Mouse (Mus musculus) heart, postnatal 36 days (tissue): ENCODE data around the gene Chrne. TPM values are rescaled to one million over a fixed set of nuclear protein-coding genes. Genes with fewer than 3 reads are reported as not detected.
"Not testable (repeated sequence)": the region's sequence is repeated elsewhere in the genome, so short reads cannot be mapped to it uniquely, and the experiment has no call there.

Experiments
- DNase-seq, 2 experiments: peaks; one replicate each; pipeline ENCODE4 v3.0.0; 2021 to 2022
- intact Hi-C: fragments of 180-260 bp; cut with DNase I; formaldehyde crosslinking; loops from one replicate; pipeline ENCODE4 v1.15.1; 2025
- total RNA-seq, 2 experiments: library from RNA; stranded (reverse); gene quantifications; 2 replicates each; pipeline ENCODE4 v1.2.3; 2021

Gene Chrne
- total RNA-seq, 2 experiments from 2014 or later: not detected

DNA sequence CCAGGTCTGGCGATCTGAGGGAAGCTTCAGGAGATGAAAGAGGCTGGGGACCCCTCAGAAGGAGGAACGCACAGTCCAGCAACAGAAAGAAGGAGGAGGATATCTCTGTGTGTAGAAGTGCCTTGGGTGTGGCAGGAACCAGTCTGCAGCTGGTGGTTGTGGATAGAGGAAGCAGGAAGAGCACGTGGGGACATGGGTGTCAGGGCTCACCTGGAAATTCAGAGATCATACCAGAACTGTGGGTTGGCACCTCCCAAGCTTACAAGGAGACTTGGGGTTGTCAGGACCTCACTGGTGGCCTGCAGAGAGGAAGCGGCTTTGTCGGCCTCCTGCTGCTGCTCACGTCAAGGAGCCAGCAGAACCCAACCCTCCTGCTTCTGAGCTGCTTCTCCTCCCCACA, 21.7 kb downstream of the Chrne start:
- DNase-seq: no peak
- intact Hi-C loops: no loop called here

DNA sequence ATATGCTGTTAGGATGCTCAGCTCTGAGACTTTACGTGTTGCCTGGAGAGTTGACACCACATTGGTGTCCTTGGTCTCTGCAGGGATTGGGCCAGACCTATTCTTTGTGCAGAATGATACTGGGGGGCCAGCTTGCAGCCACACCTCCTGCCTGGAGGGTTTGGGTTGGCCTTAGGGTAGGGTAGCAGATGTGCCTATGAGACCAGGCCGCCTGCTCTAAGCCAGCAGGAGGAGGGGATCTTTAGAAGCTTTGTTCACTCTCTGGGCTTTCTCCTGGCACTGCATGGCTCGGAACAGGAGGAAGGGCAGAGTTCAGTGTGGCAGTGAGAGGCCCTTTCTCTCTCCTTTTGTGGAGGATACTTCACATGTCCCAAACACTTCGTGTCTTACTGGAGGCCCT, 22.9 kb downstream of the Chrne start:
- intact Hi-C loops: no loop called here
- no peak for DNase-seq

DNA sequence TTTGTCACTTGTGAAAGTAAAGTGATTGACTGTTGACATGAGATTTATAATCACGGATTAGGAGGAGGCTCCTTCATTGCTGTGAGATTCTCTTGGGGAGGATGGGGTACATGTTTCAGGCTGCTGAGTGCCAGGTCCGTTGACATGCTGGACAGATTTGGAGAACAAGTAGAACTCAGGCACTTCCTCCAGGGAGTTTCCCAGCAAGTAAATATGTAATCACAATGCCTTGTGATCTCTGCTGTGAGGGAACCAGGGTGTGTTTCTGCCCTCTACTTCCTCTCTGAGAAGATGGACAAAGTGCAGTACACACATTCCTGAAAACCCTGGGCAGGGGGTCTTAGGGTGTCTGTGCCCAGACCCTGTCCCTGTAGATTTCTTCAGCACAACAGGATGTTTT, 23.4 kb downstream of the Chrne start:
- no peak for DNase-seq
- intact Hi-C loops: loop anchor here (2.0 kb wide), 1 partner anchor 33 kb away; the partner anchor contains the start of gene Mink1

DNA sequence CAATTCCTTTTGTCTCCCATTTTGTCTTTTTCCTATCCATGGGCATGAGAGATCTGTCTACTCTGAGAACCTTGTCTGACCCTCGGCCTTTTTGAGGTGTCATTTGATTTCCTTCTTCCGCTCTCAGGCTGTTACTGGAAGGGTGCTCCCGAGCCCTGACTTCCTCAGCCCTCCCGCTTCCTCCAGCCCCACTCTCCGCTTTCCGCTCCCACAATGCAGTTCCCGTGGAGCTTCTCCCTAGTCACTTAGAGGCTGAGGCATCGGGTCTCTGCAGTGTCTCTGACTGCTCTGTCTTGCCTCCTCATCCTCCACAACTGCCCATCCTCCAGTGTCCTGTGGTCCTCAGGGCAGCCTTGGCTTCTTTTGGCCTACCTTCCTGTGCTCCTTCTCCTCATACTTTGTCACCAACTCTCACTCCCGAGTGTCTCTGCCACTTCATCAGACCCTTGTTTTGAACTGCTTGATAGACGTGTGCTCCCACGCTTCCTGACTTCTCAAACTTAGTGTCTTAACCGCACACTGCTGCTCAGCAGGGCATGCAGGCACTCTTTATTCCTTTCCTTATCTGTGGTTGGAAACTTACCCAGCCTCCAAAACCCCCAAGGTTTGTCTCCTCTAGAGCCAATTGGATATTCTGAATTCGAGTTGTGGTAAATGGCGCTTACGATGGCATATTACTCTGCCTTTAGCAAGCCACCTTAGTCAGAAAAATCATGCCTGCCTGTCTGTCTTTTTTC, 24.6 kb downstream of the Chrne start:
- intact Hi-C loops: loop anchor here (2.0 kb wide), 1 partner anchor 32 kb away; the partner anchor contains the start of gene Mink1
- DNase-seq: peak; percentile 54

DNA sequence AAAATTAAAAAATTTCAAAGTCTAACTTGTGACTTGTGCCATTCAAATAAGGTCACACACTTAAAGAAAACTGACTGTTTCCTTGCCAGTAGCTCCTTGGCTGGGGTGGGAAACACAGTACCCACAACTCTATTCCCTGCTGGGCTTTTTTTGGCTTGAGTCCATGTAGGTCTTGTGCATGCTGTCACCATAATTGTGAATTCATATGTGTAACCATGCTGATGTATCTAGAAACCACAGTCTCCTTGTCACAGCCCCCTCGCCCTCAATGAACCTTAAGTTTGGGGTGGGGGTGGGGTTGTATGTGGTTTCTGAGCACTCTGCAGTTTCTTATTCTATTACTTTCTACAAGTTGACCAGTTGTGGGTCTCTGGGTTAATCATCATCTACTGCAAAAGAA, 27.3 kb downstream of the Chrne start:
- intact Hi-C loops: no loop called here
- DNase-seq: no peak

DNA sequence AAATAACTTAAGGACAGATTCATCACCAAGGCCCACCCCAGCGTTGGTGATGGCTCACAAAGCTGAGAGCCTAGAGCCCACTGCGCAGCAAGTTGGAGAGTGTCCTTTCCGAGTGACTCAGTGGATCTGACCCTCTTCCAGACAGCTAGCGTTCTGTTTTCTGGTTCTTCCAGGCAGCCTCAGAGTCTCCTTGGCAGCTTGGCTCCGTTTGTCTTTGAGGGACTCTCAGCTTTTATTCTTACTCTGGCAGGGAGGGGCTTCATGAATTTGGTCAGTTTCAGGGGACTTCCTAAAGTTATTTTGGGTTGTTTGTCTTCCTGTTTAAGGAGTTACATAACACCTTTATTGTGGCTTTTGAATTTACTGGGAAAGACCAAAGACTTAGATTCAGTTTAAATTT, 32.1 kb downstream of the Chrne start:
- DNase-seq: no peak
- intact Hi-C loops: no loop called here

DNA sequence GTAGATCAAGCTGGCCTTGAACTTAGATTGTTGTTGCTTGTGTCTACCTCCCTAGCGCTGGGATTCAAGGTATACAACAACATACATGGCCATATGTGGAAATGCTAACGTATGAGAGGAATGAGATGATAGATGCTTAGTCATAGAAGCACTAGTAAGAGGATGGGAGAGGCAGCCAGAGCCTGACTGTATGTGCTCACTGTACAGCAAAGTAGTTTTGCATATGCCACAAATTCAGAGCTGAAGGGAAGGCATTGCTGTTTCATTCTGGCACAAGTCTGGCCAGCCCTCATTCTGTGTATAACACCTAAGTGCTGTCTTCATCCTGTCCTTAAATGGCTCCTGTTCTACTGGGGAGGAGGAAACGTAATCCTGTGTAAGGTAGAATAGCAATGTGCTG, 32.8 kb downstream of the Chrne start:
- intact Hi-C loops: no loop called here

DNA sequence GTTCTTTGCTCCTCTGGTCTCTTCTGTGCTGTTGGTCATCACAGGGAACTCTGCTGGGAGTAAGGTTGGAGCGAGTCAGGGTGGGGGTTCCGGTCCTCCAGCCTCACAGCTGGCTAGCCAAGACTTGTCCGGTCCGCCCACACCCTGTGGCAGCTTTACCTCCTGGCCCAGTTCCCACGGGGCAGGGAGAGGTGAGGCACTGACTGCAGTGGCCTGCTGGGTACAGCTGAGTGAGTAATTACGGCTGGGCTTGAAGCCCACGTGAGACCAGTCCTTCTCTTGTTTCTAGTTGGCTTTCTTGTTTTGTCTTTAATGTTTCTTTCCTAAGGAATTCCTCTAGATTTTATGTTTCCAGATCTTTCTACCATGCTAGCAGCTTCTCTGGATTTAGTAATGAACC, 33.6 kb downstream of the Chrne start:
- intact Hi-C loops: no loop called here
- peak; percentile 55 to 58 for DNase-seq

More for the DNA sequence above, 32.8 kb downstream of the Chrne start:
- DNase-seq: no peak

DNA sequence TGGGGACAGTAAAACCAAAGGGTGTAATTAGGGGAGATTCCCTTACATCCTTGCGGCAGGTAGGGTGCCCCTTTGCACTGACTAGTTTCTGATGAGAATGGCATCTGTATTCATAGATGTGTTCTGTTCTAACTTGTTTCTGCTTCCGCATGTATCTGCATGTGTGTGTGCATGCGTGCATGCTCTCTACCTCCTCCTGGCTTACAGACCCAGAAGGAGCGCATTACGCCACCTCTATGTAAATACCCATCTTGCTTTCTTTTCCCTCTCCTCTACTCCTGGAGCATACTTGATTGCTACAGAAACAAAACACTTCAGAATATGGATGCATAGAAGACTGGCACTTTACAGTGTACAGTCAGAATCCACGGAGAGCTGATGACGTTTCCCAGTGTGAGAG, 35.2 kb downstream of the Chrne start:
- intact Hi-C loops: no loop called here
- DNase-seq: no peak

DNA sequence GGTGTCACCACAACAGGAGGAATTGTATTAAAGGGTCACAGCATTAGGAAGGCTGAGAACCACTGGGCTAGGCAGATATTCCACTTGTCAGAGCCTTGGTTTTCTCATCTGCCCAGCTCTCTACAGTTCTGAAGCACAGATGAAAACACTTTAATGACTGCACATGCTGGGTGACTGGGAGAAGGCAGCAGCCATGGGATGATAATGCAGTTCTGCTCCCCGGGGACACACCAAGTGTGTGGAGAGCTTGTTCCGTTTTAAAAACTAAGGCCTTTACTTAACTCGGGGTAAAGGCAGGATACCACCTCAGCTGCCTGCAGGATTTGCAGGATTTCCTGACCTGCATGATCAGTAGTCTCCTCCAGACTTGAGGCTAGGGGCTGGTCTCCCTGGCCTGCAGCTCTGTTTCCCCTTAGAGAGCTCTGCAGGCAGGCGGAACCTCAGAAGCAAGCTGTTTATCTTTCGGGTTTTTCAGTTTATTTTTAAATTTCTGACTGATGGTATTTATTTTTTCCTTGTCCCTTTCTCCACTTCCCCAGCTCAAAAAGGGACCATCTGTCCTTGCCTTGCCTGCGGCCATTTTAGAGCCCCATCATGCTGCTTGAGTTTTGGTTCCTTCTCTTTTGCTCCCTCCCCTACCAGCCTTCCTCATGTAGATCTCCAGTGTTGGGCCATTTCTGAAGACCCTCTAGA, 35.8 kb downstream of the Chrne start:
- intact Hi-C loops: no loop called here
- DNase-seq: no peak

DNA sequence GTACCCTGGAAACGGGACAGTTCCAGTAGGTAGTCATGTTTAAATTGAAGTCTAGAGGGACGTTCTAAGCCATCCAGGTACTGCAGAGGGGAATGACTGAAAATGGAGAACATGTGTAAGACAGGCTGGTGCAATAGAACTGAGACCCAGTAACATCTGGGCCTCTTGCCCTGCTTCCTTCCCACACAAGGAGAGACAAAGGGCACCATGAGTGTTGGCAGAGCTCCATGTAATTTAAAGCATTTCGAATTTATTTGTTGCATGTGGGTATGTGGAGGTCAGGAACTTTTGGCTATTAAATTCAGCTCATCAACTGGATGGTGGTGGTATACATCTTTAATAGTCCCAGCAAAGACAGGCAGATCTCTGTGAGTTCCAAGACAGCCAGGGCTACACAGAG, 36.8 kb downstream of the Chrne start:
- intact Hi-C loops: no loop called here

DNA sequence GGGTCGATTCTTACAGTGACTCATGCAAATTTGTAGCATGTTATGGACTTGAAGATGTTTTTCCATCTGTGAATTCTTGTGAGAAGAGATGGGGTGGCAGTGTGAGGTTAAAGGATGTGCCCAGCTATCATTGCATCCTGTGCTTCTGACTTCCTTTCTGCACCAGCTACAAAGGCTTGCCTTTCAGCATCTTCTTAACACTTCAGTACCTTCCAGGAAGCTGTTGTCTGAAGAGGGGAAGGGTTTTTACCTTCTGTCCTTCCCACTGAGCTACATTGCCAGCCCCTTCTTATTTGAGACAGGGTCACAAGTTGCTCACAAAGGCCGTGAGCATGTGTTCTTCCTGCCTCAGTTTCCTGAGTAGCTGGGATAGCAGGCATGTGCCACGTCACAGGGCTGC, 38.1 kb downstream of the Chrne start:
- DNase-seq: no peak
- intact Hi-C loops: no loop called here

More for the DNA sequence above, 36.8 kb downstream of the Chrne start:
- DNase-seq: no peak

DNA sequence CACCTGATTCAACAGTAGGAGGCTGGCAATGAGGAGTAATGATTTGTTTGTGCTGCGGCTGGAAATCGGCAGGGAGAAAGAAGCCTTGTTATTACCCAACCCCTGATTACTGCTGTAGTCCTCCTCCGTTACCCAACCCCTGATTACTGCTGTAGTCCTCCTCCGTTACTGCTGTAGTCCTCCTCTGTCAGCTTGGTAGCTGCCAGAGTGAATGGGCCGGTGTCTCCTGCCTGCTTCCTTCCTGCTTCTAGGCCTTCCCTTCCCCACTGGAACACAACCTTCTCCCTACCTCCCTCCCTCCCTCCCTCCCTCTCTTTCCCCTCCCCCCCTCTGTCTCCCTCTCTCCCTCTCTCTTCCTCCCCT, 38.7 kb downstream of the Chrne start:
- no peak for DNase-seq
- intact Hi-C loops: no loop called here

DNA sequence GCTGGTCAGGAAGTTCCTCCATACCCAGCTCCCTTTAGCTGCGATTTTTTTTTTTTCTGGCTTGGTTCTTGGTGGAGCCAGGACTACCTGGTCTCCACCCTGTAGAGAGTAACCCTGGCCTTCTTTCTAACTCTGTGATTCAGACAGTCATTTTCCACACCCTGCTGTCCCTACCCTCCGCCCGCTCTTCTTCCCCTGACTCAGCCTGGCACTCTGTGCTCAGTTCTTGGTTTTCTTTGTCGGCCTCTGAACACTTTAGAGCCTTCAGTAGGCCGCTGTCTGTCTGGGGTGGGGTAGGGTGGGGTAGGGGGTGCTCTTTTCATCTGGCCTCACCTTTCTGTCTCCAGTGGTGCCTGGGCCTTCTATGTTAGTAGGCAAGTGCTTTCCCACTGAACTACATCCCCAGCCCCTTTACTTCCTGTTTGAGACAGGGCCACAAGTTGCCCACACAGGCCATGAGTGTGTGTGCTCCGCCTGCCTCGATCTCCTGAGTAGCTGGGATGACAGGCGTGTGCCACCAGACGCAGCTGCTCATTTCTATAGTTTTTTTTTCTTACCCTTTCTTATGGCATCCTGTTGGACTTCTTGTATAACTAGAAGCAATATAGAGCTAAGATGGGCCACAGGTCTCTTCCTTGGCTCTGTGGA, 39.2 kb downstream of the Chrne start:
- intact Hi-C loops: no loop called here

DNA sequence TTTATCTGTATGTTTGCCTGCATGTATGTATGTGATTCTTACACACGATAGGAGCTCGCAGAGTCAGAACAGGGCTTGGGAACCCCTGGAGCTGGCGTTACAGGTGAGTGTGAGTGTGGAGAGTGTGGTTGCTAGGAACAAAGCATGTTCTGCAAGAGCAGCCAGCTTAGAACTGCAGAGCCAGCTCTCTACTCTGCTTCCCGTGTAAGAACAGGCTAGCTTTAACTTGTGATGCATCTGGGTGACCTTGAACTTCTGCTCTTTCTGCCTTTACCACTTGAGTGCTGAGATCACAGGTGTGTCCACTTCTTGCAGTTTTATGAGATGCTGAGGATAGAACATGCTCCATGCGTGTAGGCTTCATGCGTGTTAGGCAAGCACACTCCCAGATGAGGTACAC, 40.1 kb downstream of the Chrne start:
- intact Hi-C loops: no loop called here
- no peak for DNase-seq

More for the DNA sequence above, 39.2 kb downstream of the Chrne start:
- no peak for DNase-seq

DNA sequence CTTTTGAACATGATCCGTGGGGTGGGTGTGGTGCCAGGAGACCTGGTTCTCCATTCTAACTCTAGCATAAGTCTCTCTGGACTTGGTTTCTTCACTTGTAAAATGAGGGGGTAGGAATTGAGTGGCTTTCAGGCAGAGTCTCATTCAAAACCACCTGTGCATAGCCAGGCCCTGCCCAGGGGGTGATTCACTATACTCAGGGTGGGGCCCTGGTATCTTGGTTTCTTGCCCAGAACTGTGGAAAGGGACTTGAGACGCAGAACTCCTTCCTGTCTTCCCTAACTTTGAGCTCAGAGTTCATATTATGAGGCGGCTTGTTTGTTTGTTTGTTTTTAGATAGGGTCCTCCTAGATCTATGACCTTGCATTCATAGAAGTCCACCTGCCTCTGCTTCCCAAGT, 41.8 kb downstream of the Chrne start:
- no peak for DNase-seq
- intact Hi-C loops: no loop called here

DNA sequence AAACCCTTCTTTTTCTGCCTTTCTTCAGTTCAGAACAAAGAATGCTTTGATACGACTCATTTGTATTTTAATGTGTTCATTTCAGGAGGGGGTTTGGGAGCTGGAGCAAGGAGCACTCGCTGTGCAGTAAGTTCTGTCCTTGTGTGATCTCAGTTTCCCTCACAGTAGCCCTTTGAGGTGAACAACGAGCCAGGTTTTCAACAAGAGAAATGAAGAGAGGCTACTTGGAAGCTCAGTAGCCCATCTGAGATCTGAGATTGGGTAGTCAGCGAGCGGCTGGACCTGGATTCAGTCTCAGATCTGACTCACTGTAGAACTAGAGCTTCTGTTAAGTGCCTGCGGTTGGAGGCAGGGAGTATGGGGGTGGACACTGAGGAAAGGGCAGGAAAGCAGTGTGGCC, 45.1 kb downstream of the Chrne start:
- intact Hi-C loops: no loop called here
- no peak for DNase-seq

DNA sequence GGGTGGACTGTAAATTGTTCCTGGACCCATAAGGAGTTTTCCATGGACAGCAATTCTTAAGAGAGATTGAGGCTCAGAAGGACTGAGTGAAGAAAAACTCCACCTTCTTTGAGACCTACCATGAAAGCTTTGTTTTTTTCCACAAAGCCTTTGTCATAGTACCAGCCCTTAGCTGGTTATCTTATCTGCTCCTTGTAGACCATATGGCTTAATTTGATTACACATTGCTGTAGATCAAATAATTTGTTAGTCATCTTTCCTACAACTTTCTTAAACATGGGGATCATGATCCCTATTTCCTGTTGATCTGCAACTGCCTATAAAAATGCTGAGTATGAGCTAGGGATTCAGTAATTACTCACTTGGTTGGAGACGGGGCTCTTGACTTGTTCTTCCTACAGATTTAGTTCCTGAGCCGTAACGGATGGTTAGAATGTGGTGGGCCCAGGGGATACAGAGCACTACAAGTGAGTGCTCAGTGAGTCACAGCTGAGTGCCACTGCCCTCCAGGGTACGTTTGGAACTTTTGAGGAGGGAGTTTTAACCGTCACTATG, 46.6 kb downstream of the Chrne start:
- intact Hi-C loops: no loop called here
- no peak for DNase-seq

DNA sequence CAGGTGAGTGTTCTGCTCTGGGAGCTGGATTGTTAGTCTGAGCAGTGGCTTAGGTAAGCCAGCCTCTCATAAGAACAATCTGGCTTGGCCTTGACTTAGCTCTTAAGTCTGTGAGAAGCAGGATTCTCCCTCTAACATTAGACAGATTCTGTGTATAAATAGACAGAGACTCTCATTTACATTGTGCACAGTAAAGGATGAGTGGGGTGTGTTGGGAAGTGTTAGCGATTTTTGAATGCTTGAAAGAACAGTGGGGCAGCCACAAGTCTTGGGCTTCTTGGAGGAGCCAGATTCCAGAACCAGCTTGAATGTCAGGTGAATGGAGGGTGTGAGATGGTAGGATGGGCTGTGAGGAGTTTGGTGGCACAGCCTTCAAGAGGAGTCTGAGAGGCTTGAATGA, 47.4 kb downstream of the Chrne start:
- intact Hi-C loops: no loop called here
- DNase-seq: no peak

DNA sequence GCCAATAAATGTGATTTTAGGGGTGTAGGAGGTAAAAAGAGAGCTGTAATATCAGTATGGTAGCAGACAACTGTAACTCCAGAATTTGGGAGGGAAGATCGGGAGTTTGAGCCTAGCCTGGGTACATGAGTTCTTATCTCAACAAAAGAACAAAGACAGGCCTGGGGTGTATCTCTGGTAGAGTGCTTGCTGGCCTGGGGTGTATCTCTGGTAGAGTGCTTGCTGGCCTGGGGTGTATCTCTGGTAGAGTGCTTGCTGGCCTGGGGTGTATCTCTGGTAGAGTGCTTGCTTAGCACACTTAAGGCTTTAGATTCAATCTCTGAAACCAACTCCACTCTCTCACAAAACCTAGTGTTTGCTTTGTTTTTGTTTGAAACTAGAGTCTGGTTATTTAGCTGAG, 48.4 kb downstream of the Chrne start:
- intact Hi-C loops, DNase-seq: not testable (repeated sequence)

DNA sequence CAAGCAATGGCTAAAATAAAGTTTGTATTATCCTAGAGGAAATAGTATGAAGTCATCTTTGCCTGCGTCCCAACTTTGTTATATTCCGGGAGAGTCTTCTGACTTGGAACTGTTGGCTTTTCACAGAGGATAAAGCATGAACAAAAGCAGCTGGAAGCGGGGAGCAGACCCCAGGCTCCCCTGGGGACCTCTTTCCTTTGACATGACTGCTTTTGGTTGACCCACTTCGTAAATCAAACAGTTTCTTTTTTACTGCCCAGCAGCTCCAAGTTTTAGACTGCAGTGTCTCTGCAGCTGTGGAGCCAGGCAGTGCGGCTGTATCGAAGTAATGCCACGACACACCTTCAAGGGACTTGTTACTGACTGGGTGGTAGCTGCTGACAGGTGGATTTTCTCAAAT, 52.4 kb downstream of the Chrne start:
- intact Hi-C loops: no loop called here
- no peak for DNase-seq
